ENCODE assay signal across 8 mouse cellular contexts in genomic region chr17:26584558-26585136, GRCm38 (mm10). TPM values are rescaled to one million over a fixed set of nuclear protein-coding genes. Genes with fewer than 3 reads are reported as not detected.
DNase-seq lines count a peak whose midpoint lies in the region; ATAC-seq and TF ChIP-seq lines count a peak whose summit lies in the region.

No protein-coding gene starts in this region.

- H3K4me1 ChIP-seq in heart, postnatal 0 days (ENCODE audit: control insufficient read depth, insufficient read depth), result peaks cover 44% of the 10 kb centered on the region
- peaks cover 16% of the 10 kb centered on the region for H3K4me1 ChIP-seq in midbrain, embryonic 13.5 days (replicated peaks)

- peak; percentile 55; the same call in 1 of the 2 replicates for TF ChIP-seq EP300 in heart, postnatal 0 days (IDR thresholded peaks at IDR 0.05; ENCODE audit: low read depth)

- no peaks in the 10 kb centered on the region for H3K36me3 ChIP-seq in heart, postnatal 0 days (replicated peaks; ENCODE audit: control insufficient read depth, insufficient read depth, low read length)
- peaks cover 16% of the 10 kb centered on the region for H3K36me3 ChIP-seq in midbrain, embryonic 13.5 days

- H3K9ac ChIP-seq in heart, postnatal 0 days (replicated peaks; ENCODE audit: low read depth, low read length), result peak overlapping the region; percentile 47; the same call in 1 of the 2 replicates
- no peak overlapping the region for H3K9ac ChIP-seq in midbrain, embryonic 13.5 days (replicated peaks)

- no peak; the same call in 1 of the 2 replicates for TF ChIP-seq CTCF in layer of hippocampus, adult 2 months (conservative IDR thresholded peaks at IDR 0.05)
- peak; percentile 1; the same call in 1 of the 2 replicates for TF ChIP-seq CTCF in heart, postnatal 0 days (IDR thresholded peaks at IDR 0.05; ENCODE audit: low read depth)

- H3K4me3 ChIP-seq in layer of hippocampus, adult 2 months, result no peak overlapping the region
- no peak overlapping the region for H3K4me3 ChIP-seq in heart, postnatal 0 days (ENCODE audit: low read depth, low read length)
- no peak overlapping the region for H3K4me3 ChIP-seq in midbrain, embryonic 13.5 days (replicated peaks)

- no peaks in the 10 kb centered on the region for H3K9me3 ChIP-seq in heart, postnatal 0 days (replicated peaks; ENCODE audit: control insufficient read depth, low read length)
- H3K9me3 ChIP-seq in midbrain, embryonic 13.5 days, result no peaks in the 10 kb centered on the region

- peak overlapping the region; percentile 67 for H3K27ac ChIP-seq in layer of hippocampus, adult 2 months
- H3K27ac ChIP-seq in heart, postnatal 0 days (ENCODE audit: low read depth), result peak overlapping the region; percentile 91
- H3K27ac ChIP-seq in midbrain, embryonic 13.5 days, result peak overlapping the region; percentile 68

- no peaks in the 10 kb centered on the region for H3K27me3 ChIP-seq in heart, postnatal 0 days (ENCODE audit: control insufficient read depth, insufficient read depth, low read length)
- H3K27me3 ChIP-seq in midbrain, embryonic 13.5 days, result no peaks in the 10 kb centered on the region

- ATAC-seq in heart, postnatal 0 days (ENCODE audit: insufficient read depth, low read depth), result peak; percentile 93
- peak; percentile 60; the same call in 1 of the 2 replicates for ATAC-seq in midbrain, embryonic 13.5 days

- H3K4me2 ChIP-seq in heart, postnatal 0 days (ENCODE audit: low read depth, low read length), result peak overlapping the region; percentile 38
- no peak overlapping the region for H3K4me2 ChIP-seq in midbrain, embryonic 13.5 days (replicated peaks)

- DNase-seq in layer of hippocampus, adult 2 months (ENCODE audit: low spot score in 2 of 2), result no peak
- no peak for DNase-seq in layer of hippocampus, adult 11-12 months (ENCODE audit: low spot score)
- DNase-seq in fibroblast of lung, adult 2 months (ENCODE audit: low read depth), result peak; percentile 97
- peak; percentile 95 for DNase-seq in heart, postnatal 0 days (ENCODE audit: low spot score)
- peak; percentile 83 to 91 for DNase-seq in kidney, postnatal 36 days
- no peak for DNase-seq in right cerebral cortex, postnatal 14 days
- no peak for DNase-seq in spleen, postnatal 14 days (ENCODE audit: low spot score in 2 of 2)

- WGBS in heart, postnatal 0 days, result 5% methylated on average over 15 of the region's 15 CpGs
- WGBS in midbrain, embryonic 13.5 days, result 64% methylated on average over 15 of the region's 15 CpGs

RNA-seq across cellular contexts. Expression of gene Dusp1, which starts 22.7 kb away (rescaled TPM):
- total RNA-seq in layer of hippocampus, adult 2 months (2021), result 10 to 100 TPM; 14.9 to 20.9 TPM
- 105 and 114 TPM in 2 replicates for total RNA-seq in heart, postnatal 0 days (2014; rRNA removed; ENCODE audit: low replicate concordance)
- polyA plus RNA-seq in heart, postnatal 0 days (2015; fragmentation: Nextera tagmentation; extraction: Ambion mirVana), result 23.1 and 24.0 TPM in 2 replicates
- polyA plus RNA-seq in midbrain, embryonic 13.5 days (2015; fragmentation: Nextera tagmentation; extraction: Ambion mirVana), result 41.3 and 43.8 TPM in 2 replicates

RNA-seq across cellular contexts. Expression of gene Ergic1, which starts 23.4 kb away (rescaled TPM):
- total RNA-seq in layer of hippocampus, adult 2 months (2021), result 100 to 1,000 TPM; 121 to 124 TPM
- 148 and 152 TPM in 2 replicates for total RNA-seq in heart, postnatal 0 days (2014; rRNA removed; ENCODE audit: low replicate concordance)
- polyA plus RNA-seq in heart, postnatal 0 days (2015; fragmentation: Nextera tagmentation; extraction: Ambion mirVana), result 50.8 and 53.3 TPM in 2 replicates
- polyA plus RNA-seq in midbrain, embryonic 13.5 days (2015; fragmentation: Nextera tagmentation; extraction: Ambion mirVana), result 91.5 and 102 TPM in 2 replicates

Comparison
In these comparisons a context has a peak if more than half of its experiments do, and no peak if none do; other contexts are left out.
1. DNase-seq: peak in fibroblast of lung, adult 2 months (single experiment), heart, postnatal 0 days (single experiment) and kidney, postnatal 36 days (2 of 2); none in layer of hippocampus, adult 2 months (0 of 2), layer of hippocampus, adult 11-12 months (single experiment), right cerebral cortex, postnatal 14 days (single experiment) and spleen, postnatal 14 days (0 of 2).
2. Peak in every context shown above with its lines, with median percentiles within 50 percentile points of each other: H3K27ac ChIP-seq.